Mouse (Mus musculus): ENCODE measurements around the gene Ssc4d.

Ssc4d gene

DNA sequence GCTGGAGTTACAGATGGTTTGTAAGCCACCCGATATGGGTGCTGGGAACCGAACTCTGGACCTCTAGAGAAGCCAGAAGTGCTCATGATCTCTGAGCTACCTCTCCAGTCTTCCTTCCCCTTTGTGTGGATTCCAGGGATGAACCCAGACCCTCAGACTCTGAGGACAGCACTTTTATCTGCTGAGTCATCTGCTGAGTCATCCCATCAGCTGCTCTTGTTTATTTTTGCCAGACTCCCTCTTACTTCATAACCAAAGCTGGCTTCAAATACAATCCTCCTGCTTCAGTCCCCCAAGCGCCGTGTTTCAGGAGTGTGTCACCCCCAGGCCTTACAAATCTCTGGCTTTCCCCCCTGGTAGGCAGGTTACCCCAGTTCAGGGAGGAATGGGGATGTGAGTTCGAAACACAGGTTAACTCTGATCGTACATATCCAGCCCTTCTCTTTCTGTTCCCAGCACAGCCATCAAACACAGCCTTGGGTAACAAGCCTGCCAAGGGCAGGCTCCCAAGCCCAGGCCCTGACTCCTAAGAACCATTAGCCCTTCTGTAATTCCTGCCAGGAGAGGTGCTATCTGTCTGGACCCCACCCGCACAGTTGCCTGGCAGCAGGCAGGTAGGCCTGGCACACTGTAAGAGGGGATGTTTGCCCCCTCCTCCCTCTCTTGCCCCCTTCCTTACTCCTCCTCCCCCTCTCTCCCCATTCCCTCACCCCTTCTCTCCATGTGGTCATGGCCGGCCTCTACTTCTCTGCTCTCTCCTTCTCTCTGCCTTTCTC, 1.8 kb upstream of the Ssc4d start:
- no peak for DNase-seq (ENCODE audit: low spot score)

DNA sequence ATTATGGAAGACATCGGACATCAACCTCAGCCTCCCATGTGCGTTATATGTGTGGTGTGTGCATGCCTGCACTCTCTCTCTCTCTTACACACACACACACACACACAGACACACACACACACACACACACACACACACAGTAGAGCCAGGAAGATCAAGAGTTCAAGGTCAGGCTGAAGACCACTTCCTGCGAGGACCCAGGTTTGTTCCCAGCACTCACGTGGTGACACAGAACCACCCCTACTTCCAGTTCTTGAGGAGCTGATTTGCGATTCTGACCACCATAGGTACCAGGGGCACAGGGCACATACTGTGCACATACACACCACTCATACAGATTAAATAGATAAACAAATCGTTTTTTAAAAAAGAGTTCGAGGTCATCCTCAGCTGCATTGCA, 2.5 kb downstream of the Ssc4d start:
- no peak for DNase-seq (ENCODE audit: low spot score)

DNA sequence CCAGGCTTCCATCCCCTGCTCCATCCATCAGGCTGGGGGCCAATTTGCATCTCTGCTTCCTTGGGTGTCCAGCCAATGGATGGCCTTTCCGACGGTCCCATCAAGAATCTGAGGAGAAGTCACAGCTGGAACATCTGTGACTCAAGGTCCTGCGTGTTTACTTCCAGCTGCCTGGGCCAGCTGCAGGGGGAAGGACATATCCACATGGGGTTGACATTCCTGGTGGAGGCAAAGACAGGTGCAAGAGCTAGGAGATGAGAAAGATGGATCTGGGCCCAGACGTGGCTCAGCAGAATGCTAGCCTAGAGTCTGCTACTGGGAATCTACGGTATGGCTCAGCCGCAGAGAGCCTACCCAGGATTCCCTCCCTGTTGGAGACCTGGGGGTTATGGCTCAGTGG, 4.1 kb downstream of the Ssc4d start:
- DNase-seq (ENCODE audit: low spot score): no peak

DNA sequence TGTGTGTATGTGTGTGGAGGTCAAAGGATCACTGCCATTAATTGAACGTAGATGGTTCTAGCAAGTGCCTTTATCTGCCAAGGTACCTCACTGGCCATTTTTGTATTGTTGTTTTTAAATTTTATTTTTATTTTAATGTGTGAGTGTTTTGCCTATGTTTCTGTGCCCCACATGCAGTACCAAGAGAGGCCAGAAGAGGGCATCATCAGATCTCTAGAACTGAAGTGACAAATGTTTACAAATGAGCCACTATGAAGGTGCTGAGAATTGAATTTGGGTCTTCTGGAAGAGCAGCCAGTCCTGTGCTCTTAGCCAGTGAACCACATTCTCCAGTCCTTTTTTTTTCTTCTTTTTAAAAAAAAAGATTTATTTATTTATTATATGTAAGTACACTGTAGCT, 5.5 kb downstream of the Ssc4d start:
- DNase-seq (ENCODE audit: low spot score): peak; percentile 52

DNA sequence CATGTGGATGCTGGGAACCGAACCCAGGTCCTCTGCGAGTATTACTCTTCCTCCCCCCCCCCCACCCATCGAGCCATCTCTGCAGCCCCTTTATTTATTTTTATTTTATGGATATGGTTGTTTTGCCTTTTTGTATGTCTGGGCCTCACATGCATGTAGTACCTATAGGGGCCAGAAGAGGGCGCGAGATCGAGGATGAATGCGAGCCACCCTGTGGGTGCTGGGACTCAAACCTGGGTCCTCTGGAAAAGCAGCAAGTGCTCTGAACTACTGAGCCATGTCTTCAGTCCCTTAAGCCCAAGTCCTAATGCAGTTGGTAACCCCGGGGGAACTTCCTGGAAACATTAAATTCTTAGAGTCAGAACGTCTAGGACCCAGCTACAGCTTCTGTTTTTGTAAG, 7.5 kb downstream of the Ssc4d start:
- DNase-seq (ENCODE audit: low spot score): no peak

DNA sequence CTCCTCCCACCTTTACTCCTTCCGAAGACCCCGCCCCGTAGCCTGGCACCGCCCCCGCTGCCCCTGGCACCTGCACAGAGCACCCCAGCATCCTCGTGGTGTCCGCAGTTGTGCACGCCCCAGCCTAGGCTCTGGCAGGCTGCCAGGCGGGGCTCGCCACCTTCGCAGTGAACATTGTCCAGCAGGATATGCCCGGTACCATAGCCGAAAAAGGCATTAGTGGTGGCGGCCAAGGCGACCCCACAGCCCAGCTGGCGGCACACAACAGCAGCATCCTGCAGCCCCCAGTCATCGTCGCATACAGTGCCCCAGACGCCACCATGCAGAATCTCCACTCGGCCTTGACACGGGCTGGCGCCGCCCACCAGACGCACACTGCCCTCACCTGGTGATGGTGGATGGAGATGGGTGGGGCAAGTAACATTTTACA, 8.8 kb downstream of the Ssc4d start:
- no peak for DNase-seq (ENCODE audit: low spot score)

DNA sequence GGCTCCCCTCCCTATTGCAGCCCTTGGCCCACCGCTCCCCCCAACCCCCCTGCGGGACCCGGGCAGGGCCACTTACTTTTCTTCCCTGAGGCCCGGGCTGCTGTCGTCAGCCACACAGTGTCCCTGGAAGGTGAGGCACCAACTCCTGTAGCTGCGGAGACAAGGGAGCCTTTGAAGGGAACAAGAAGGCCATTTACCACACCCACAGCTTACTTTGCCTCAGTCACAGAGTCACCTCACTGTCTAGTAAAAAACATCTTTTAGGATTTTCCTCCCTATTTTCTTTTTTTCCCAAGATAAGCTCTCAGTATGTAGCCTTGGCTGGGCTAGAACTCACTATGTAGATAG, 11.1 kb downstream of the Ssc4d start:
- no peak for DNase-seq (ENCODE audit: low spot score)

DNA sequence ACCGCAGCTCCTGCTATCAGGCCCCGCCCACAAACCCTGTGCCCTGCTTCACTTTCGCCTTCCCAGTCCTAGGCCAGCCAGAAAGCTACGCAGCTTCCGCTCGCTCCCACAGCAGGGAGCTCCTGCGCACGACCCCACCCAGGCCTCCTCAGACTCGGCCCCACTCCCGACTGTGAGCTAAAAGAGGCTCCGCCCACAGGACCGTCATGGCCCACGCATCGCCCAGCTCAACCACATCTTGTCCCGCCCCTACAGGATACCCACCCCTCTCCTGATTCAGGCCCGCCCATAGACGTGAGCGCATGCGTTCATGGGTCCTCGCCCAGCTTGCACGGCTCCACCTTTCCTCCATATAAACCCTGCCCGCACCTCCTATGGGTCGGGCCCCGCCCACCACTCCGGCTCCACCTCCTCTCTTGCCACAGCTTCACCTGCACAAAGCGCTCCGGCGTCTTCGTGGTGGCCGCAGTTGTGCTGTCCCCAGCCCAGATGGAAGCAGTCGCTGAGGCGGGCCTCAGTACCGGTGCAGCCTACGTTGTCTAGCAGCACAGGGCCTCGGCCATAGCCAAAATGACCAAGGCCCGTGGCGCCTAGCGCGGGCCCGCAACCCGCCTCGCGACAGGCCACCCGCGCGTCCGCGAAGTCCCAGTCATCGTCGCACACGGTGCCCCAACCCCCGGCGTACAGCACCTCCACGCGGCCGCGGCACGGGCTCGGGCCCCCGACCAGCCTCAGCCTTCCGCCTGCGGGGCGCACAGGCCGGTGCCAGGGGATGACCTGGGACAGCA, 11.6 kb downstream of the Ssc4d start:
- DNase-seq (ENCODE audit: low spot score): peak; percentile 95

DNA sequence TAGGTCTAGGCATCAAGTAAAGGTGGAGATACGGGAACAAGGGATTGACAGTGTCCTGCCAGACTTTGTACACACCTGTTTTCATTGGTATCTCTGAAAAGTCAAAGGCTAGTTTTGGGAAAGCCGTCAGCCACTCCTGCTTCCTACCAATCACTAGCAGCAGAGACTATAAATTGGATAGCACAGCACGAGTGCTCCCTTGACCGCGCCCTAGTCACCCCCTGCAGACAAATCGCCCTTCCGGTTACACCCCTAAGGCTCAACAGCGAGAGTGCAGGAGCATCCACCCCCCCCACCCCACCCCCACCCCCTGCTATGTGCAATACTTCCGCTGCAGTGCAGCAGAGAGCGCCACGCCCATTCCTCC, 12.2 kb downstream of the Ssc4d start:
- no peak for DNase-seq (ENCODE audit: low spot score)

DNA sequence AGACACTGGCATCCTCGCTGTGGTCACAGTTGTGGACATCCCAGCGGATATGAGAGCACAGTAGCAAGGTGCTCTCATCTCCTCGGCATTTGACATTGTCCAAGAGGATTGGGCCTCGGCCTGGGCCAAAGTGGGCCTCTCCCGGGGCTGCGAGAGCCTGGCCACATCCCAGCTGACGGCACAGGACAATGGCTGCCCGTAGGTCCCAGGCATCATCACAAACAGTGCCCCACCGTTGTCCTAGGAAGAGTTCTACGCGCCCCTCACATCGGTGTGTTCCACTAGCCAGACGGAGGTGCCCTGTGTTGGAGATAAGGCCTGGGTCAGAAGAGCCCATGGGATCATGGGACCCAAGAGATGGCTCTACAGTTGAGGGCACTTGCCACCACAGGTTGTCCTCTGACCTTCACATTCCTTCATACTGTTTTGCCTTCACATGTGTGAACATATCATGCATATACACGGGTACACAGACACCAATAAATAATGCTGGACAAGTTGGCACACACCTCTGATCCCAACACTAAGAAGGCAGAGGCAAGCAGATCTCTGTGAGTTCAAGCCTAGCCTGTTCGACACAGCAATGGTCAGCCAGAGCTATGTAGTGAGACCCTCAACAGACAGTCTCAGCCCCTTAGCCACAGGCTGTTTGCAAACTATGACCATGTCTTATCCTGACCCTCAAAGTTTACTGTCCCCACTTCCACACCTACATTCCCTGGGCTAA, 13.3 kb downstream of the Ssc4d start:
- DNase-seq (ENCODE audit: low spot score): no peak

DNA sequence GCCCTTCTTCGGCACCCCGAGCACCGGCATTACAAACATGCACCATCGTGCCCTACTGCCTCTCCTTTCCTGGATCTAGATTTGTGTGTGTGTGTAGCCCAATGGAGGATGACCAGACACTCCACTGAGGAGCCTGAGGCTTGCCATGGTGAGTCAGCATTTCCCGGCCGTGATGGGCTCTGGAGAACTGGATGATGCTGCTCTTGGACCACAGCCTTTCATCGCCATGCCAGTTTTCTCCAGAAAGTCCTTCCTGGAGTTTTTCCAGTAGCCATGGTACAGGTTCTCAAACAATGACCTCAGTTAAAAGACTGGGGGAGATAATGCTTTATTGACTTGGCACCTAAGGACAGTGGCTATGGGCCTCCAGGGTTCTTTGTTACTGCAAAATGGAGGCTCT, 14.4 kb downstream of the Ssc4d start:
- DNase-seq (ENCODE audit: low spot score): no peak

DNA sequence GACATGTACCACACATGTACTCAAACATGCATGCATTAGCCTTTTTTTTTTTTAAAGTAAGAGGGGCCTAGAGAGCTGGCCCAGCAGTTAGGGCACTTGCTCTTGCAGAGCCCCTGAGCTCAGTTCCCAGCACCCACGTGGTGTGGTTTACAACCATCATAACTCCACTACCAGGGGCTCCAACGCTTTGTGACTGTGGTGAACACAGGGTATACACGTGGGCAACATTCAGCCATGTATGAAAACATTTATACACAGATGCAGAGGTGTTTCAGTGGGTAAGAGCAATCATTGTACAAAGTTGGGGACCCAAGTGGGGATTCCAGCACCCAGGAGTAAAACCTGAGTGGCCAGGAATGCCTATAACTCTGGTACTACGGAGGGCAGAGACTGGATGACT, 16.0 kb downstream of the Ssc4d start:
- DNase-seq (ENCODE audit: low spot score): no peak

DNA sequence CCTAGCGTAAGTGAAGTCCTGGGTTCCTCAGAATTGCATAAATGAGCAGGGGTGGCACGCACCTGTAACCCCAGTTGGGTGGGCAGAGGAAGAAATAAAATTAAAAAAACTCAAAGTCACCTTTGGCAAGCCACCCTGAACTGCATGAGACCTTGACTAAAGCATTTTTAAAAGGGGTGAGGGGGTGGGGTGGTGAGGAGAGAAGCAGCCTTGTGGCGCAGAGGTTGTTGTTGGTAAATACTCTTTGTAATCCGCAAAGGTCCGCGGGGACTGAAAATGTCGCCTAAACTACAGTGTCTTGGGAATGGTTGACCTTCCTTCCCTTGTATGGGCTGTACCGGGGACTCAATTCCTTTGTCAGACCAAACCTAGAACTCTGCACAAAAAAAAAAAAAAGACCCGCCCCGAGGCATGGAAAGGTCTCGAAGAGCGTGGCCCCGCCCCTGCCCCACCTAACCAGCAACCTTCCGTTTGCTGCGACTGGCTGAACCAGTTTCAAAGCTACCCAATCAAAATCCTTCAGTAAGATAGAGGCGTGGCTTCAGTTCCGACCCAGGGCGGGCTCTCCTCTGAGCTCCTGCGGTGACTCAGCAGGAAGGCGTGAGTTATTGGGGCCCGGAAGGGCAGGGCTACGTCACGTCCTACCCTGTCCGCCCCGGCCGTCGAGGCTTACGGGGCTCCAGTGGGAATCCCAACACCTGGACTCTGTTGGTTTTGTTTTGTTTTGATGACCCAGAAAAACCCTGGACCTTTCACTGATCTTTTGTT, 16.9 kb downstream of the Ssc4d start:
- peak; percentile 89 for DNase-seq (ENCODE audit: low spot score)

DNA sequence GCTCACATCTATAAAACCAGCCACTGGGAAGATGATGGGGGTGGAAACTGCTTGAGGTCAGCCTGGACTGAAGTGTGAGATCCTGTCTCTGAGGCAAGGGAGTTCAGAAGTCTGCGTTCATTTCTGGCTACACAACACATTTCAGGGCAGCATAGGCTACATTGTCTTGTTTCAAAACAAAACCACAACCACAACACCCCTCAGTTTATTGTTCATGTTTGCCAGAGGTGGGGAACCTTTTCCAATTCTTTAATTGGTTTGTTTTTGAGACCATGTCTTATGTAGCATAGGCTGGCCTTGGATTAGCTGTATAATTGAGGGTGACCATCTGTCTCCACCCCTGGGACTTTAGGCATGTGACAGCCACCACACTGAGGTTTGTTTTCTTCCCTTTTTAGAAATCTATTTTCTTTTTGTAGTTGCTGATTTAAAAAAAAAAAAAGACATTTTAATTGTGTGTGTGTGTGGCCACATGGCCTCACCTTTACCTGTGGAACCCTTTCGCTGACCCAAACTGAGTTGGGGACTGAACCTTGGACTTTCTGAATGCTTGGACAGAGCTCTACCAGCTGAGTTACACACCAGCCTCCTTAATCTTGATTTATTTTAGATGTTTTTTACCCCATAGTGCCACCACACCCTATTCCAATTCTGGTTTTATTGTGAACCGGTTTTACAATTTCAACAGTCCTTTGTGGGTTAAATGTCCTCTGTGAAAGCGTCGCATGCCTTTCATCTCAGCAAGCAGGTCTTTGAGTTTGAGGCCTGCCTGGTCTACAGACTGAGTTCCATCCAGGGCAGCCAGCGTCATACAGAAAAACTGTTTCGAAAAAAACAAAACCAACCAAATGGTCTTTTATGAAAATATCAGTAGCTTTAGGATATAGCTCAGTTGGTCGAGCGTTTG, 17.8 kb downstream of the Ssc4d start:
- no peak for DNase-seq (ENCODE audit: low spot score)

DNA sequence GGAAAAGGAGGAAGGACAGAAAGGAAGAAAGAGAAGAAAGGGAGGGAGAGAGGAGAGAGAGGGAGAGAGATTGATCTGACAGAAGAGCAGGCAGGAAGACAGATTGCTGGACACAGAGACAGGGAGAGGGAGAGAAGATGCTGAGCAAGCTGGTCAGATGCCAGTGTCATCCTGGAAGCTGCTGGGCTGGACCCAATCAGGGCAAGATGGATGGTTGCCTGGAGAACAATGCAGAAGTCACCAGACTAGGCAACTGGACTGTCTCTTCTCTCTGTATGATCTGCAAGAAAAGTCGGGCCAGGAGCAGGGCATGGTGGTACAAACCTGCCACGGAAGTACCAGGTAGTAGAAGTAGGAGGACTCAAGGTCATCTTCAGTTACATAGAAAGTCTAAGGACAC, 21.5 kb downstream of the Ssc4d start:
- DNase-seq (ENCODE audit: low spot score): no peak

DNA sequence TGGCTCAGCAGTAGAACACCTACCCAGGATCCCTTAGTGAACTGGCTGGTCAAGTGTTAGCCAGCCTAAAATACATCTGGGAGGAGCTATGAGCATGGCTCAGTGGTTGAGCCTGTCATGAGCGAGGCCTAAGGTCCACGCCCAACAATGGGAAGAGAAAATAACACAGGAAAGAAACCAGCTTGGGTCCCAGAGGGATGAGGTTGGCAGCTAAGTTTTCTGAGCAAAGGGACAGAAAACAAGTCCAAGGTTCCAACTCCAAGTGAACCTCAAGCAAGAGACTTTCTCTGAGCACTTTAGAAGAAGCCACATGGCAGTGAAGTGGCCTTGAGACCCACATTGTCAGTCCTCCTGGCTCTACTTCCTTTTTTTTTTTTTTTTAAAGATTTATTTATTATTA, 22.7 kb downstream of the Ssc4d start:
- no peak for DNase-seq (ENCODE audit: low spot score)

DNA sequence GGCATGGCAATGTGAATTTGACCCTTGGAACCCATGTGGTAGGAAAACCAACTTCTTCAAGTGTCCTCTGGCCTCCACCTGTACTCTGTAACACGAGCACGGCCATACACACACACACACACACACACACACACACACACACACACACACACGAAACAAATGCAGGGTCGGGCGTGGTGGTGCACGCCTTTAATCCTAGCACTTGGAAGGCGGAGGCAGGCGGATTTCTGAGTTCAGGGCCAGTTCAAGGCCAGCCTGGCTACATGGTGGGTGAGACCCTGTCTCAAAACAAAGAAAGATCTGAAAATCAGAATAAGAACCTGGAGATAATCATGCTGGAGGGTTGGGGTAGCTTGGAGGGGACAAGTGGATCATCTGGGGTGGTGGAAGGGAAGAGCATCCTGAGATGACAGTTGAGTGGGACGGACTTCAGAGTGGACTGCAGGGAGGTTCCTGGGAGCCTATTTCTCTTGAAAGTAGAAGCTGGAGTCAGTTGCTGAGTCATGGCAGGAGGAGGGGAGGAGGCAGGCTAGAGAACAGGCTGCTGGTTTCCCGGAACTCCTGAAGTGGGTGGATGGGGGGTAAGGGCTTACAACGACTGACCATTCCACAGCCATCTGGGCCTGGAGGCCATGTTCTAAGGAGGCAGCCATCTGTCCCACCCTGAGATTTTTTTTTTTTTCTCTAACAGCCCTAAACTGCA, 23.5 kb downstream of the Ssc4d start:
- DNase-seq (ENCODE audit: low spot score): no peak

DNA sequence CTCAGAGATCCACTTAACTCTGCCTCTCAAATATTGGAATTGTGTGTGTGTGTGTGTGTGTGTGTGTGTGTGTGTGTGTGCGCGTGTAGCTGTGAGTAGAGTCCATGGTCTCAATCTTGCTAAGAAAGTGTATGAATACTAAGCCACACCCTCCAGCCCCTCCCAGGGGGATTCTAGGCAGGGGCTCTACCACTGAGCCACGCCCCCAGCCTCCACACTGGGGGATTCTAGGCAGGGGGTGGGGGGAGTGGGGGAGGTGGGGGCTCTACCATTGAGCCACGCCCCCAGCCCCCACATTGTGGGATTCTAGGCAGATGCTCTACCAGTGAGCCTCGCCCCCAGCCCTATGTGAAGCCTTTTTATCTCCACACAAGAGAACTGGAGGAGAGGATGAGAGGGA, 27.7 kb downstream of the Ssc4d start:
- no peak for DNase-seq (ENCODE audit: low spot score)

DNA sequence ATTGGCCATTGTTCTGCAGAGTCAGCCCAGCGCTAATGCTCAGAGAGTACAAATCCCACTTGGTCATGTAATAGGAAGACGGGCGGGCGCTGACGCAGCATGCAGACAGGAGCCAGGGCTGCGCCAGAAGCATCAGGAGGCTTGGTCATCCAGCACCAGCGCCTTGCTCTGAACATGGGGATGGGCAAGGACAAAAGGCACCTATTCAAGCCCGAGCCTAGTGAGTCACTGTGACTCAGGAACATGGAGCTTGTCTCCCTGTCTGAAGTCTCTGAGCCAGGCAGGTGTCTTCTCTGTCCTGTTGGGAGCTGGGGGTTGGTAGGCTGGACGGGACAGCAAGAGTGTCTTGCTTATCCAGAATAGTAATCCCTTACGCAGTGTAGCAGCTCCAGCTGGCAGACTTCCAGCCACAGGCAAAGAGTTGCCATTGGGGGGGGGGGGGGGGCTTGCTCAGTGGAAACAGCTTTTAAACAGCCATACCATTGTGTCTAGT, 28.4 kb downstream of the Ssc4d start:
- DNase-seq (ENCODE audit: low spot score): no peak

DNA sequence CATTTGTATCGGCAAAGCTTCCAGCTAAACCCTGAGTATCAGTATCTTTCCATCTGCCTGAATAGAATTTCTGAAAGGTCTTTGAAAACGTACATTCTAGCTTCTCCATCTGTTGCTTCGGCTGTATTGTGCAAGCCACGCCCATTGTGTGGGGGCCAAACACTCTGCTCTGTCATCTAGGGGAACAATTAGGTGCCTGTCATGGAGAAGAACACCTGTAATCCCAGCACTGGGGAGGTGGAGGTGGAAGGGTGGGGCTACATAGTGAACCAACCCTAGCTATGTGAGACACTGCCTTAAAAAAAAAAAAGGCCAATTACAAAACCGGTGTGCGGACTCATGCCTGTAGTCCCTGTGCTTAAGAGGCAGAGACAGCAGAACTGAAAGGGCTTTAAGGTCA, 31.6 kb downstream of the Ssc4d start:
- no peak for DNase-seq (ENCODE audit: low spot score)

DNA sequence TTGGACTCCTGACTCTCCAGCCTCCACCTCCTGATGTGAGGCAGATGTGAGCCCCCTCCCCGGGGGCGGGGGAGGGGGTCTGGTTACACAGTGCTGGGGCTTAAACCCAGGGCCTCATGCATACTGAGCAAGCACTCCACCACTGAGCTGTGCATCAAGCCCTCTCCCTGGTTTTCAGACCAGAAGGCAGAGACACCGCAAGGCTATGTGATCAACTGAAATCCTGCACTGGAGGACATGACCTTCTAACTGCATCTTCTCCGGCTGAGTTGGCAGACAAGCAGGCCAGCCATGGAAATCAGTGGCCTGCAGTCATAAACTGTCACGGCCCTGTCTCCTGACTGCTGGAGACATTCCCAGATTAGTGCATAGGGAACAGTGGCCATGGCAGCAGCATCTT, 33.7 kb downstream of the Ssc4d start:
- no peak for DNase-seq (ENCODE audit: low spot score)
